Mouse (Mus musculus) cerebellum, adult 8-10 months (tissue): ENCODE data around the gene Cnot1.
A peak's percentile ranks its signal among the peaks of the same experiment; 100 is the strongest.

Experiments
- DNase-seq: peaks from one replicate; pipeline ENCODE4 v3.0.0; 2022

Gene Cnot1

DNA sequence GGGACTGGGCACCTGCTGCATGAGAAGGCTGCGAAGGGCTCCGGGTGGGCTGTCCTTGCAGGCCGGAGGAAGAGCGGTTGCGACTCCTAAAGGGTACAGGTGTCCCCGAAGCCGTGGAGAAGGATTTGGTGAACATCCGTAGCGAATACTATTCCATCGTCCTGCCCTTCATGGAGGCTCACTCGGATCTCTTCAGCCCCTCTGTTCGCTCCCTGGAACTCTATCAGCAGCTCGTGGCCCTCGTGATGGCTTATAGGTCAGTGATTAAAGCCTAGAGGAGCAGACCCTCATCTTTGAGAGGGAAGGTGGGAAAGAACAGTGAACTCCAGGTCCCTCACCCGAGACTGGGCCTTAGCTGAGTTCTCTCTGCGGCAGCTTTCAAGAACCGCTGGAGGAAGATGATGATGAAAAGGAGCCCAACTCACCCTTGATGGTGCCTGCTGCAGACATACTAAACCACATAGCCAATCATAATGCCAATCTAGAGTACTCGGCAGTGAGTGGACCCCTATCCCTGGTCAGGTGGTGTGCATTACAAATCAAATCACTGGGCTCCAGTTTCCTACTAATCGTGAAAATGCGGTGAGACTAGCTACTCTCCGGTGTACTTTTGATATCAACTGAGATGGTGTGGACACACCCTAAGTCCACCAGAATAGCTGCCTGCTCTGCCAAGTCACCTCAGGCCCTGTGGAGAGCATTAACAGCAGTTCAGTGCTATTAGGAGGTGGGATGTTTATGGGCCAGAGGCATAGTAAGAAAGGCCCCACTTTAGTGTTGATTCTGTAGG lies 90.5 kb downstream of the Cnot1 start:
- DNase-seq = no peak

DNA sequence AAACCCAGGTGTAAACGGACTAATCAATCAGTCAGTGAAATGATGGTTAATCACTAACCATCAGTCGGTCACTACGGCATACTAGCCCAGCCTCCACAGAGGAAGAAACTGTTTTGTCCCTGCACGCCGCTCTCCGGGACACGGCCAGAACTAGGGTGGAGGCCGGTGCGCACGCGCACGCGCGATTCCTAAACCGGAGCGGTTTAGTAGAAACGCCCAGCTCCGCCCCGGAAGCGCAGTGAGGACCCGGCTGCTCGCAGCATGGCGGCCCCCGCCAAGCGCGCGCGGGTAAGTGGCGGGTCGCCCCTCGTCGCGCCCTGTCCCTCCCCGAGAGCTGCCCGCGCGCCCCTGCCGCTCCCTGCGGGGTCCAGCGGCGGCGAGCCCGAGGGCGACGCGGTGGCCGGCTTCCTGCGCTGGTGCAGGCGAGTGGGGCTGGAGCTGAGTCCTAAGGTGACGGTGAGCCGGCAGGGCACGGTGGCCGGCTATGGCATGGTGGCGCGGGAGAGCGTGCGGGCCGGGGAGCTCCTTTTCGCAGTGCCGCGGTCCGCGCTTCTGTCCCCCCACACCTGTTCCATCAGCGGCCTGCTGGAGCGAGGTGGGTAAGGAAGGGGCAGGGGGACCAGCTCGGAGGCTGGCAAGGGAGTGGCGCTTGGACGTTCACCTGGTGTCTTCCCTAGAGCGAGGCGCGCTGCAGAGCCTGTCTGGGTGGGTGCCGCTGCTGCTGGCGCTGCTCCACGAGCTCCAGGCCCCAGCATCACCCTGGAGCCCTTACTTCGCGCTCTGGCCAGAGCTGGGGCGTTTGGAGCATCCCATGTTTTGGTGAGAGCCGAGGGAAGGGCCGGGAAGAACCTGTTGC lies 91.4 kb downstream of the Cnot1 start, which contains the start of gene Setd6:
TSS of gene Setd6 (plus strand) at position 206 of the 856 bp plus-strand sequence.
- peak; percentile 78 for DNase-seq

DNA sequence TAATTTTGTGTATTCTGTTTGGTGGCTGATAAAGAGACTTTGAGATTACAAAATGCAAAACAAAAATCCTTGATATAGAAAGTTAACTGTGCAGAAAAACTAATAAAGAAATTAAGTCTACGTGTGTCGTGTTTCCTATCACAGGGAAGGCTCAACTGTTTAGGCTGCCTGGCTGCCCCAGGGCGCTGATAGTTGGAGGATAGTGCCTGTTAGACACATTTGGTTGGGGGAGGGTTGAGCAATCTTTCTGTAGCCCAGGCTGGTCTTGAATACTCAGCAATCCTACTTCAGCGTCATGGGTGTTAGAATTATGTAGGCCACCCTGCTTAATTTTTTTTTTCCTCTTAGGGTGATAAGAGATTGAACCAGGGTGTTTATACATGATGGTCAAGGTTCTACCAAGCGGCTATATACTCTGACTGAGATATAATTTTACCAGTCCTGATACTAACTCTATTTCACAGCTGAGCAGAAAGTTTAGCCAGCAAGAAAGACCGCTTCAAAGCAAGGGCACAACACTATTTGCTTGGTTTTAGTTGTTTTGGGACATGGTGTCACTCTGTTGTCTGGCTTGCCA lies 92.3 kb downstream of the Cnot1 start:
- DNase-seq = no peak

DNA sequence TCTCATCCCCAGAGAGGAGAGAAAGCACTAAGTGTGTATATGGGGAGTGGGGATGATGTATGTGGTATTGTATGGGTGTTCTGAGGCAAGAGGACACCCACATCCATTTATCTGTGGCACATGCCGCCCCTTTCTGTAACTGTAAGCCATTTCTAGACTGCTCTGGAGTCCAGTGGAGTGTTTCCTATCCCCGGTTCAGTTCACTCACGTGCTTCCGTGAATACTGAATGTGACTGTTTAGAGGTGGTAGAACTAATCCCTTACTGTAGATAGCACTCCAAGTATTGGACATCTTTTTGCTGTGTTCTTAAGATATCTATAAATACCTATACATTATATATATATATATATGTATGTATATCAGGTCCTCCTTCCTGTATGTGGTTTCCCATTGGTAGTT lies 92.9 kb downstream of the Cnot1 start:
- DNase-seq = no peak

DNA sequence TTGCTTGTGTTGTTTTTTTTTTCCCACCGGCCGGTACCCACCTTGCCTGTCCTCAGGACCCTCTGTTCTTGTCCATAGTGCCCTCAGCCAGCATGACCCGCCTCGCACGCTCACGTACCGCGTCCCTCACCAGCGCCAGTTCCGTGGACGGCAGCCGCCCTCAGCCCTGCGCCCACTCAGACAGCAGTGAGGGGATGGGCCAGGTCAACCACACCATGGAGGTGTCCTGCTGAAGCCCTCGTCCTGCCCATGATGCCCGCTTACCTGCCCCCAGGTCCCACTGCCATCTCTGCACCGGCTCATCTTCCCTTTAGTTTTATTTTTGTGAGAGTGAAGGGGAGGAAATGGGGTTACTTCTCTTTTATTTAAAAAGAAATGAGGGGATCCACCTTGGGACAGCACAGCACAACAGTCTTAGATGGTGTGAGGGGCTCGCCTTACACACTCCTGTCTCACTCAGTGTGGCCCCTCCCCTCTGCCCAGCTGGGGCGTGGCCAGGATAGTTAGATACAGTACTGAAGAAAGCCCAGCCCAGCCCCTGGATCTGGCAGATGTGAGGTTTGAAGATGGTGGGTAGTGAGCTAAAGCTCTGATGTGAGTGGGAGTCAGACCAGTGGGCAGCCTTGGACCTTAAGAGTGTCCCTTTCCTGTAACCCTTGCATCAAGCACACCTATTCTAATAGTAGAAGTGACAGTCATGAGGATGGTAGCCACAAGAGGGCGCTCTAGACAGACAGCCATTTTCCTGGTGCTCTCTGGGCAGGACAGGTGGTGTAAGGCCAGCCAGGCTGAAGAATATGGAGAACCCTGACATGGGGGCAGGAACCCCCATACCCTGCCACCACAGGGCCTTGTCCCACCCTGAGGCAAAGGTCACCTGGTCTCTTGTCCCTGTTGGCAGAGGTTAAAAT lies 93.9 kb downstream of the Cnot1 start:
- peak; percentile 79 for DNase-seq

DNA sequence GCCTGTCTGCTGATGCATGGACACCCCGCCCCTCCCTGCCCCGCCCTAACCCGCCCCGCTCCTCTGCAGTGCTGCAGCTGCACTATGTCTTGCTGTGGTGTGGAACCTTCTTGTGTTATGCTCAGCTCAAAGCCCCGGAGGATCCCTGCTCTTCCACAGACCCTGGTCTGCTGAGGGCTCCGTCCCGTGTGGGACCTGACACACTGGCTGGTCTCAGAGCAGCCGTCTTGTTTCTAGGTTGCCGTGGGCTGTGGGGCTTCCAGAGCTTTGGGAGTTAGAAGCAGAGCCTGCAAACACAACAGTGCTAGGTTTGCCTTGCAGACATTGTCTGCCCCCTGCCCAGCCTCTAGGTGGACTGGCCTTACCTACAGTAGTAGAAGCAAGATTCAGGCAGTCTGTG lies 94.9 kb downstream of the Cnot1 start:
- no peak for DNase-seq

DNA sequence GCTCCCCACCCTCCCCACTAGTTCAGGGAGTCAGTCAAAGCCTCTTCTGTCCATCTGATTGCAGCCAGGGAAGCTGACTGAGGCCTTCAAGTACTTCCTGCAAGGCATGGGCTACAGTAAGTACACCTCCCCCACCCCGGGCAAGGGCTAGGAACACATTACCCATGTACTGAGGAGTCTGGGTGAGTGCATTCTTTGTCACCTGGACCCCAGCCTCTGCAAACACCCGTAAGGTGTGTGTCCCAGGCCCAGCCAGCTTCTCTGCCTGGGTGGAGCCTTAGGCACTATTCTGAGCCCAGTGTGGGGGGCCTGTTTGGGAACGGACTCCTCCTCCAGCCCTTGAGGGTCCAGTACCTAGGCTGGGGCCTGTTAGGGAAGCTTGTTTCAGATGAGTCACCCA lies 96.2 kb downstream of the Cnot1 start:
- no peak for DNase-seq

DNA sequence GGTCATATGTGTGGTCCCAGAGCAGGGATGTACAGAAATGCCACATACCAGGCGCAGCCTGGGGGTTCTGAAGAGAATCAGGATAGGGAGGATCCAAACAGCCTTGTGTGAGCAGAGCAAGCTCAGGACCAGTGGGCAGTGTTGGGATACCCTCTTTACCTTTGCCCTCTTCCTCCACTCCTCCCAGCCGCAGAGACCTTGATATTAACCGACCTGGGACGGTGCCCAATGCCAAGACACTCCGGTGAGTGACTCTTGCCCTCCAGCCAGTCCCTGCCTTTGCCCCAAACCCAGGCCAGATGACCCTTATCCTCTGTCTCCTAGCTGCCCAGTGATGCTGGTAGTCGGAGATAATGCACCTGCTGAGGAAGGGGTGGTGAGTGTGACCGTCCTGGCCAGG lies 97.7 kb downstream of the Cnot1 start:
- DNase-seq = no peak

DNA sequence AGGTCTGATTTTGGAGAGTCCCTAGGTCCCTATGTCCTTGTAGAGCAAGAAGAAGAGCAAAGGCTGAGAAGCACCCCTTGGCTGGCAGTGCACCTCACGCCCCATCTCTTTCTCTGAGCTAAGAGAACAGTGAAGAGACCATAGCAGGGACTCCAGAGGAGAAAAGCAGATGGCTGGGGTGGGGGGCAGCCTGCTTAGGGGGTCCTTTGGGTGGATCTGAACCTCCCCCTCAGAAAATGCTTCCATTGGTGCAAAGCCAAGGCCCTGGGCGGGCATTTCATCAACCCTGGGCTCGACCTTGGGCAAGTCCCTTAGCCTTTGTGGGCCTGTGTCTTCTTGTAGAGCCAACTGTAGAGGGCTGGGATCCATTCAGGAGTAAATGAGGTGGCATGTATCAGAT lies 102.7 kb downstream of the Cnot1 start:
- no peak for DNase-seq

DNA sequence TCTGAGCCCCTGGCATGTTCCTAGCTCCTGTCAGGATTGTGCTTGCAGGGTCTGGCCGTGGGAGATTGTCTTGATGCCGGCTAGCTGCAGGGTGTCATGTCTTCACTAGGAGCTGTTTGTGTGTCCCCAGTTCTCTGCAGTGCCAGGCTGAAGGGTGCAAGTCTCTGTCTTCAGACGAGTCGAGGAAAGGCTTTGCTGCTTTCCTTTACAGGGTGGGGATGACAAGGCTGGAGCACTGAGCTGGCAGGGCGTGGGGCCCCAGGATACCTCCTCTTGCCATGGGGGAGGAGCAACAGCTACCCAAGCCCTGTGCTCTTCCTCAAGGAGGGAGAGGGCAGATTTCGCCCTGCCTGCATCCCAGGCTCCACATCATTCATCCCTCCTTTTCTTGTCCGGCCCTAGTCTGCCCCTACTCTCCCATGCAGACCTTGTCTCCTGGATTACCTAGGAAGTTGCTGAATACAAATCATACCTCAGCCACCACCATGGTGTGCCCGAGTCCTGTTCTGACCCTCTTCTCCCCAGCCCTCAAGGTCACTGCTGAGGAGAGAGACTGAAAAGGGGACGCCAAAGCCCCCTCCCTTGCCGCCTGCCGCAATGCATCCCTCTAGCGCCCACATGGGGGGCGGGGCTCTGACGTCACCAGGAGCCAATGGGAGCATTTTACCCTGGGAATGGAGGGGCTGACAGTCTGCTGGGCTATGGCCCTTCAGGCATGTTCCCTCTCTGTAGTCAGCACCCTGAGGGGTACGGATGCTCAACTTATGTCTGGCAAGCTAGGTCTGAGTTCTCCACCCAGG lies 103.6 kb downstream of the Cnot1 start:
- DNase-seq = peak; percentile 88

DNA sequence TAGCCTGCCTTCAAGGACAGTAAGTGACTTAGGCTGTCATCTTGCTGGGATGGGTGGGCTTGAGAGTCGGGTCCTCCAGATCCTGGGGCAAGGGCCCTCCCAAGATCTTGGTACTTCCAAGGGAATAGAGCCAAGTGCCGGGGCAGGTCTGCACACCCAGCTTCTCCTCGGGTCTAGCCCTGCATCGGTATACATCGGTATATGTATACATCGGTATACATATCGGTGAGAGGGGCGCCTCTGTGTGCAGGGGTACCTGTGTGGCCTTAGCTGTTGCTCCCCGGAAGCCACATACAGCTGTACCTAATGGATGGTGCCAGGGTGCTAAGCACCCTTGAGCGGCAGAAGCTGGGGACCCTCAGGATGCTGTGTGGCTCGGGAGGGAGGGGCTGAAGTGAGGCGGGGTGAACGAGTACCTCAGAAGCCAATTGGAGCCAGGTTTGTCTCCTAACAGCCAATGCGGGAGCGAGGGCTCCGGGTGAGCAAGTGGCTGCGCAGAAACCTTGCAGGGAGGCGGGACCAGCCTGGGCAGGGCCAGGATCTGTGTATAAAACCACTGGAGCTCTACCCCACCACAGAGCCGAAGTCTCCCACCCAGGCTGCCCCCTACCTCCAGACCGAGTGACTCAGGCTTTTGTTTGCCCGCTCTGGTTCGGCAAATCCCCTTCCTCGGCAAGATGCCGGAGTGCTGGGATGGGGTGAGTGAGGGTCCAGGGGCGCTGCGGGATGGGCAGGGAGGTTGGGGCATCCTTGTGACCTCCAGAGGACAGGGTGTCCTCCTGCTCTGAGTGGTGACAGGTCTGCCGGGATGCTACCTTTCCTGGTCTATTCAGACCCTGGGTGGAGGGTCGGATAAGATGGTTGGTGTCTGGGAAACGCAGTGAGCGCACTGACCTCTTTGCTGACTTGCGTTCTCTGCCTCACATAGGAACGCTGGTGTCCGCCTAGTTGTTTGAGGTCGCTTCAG lies 104.5 kb downstream of the Cnot1 start:
- DNase-seq = peak; percentile 90

DNA sequence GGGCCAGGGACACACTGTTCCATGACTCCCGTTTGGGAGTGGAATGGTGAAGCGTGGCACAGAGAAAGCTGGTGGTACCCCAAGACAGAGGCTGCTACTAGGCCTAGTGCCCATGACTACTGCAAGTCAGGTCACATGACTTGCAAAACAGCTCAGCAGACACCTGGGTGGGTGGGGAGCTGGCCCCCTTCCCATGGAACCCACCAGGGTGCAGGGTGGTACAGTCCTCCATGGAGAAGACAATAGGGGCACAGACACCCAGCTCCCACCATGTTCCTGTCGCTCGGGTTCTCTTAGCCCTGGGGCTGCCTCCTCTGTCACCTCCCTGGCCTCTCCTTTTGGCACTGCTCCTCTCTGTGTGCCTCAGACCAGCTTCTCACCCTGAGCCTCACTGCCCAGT lies 105.5 kb downstream of the Cnot1 start:
- DNase-seq = no peak

DNA sequence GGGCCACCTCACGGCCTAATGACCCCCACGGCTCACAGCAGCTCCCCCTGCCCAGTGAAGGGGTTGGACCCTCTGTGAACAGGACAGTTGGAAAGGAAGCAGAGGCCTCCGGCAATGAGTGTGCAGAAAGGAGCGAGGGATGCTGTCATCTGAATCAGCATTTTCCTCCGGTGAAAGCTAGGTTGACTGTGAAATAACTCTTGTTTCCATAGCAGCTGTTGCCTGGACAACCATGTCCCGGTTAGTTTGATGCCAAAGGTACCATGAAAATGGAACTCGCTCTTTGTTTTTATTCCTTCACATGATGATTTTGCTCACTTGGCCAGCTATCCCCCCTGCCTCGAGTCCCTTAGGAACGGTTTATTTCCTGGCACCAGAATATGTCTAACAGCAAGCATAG lies 107.0 kb downstream of the Cnot1 start:
- no peak for DNase-seq

DNA sequence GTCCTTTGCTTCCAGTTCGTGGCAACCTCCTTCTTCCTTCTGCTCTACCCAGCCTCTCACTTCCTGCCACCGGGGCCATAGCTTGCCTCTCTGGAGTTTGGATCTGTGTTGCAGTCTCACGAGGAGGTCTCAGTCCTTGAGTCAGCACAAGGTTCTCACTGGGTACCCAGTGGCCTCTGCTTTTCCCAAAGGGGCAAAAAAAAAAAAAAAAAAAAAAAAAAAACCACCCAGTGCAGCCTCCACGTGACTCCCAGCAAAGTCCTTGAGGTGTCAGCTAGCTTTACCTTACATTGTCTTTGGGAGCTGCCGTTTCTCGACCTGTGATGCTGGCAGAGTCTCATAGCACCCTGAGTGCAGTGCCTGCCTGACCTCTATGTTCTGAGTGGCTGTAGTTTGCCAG lies 109.1 kb downstream of the Cnot1 start:
- DNase-seq = no peak

DNA sequence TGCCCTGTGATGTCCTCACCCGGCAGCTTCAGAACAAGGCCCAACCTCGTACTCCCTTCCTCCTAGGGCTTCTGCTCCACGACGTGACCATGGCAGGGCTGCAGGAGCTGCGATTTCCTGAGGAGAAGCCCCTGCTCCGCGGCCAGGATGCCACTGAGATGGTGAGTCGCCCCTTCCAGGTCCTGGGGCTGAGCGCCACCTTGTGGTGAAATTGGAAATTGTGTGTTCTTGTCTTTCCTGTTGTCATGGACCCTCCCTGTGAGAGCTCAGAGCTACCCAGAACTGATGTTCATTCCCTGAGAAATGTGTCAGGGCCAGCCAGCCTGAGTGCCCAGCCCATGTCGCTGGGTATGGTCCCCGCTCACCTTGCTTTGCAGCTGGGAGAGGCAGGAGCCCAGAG lies 110.1 kb downstream of the Cnot1 start:
- DNase-seq = peak; percentile 87

DNA sequence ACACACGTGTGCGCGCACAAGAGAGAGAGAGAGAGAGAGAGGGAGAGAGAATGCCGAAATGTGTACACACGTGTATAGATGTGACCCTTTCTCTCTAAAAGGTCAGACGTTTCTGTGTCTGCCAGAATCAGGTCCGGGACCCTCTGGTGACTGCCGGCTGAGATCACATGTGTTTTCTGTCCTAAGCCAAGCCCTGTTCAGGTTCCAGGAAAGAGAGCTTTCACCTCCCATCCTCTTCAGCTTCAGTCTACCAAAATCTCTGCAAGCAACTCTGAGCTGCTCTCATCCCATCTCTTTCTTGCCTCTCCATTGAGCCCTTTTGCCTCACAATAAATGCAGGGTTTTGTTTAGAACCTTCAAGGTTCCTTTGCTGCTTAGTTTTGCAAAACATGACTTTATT lies 110.6 kb downstream of the Cnot1 start:
- no peak for DNase-seq

DNA sequence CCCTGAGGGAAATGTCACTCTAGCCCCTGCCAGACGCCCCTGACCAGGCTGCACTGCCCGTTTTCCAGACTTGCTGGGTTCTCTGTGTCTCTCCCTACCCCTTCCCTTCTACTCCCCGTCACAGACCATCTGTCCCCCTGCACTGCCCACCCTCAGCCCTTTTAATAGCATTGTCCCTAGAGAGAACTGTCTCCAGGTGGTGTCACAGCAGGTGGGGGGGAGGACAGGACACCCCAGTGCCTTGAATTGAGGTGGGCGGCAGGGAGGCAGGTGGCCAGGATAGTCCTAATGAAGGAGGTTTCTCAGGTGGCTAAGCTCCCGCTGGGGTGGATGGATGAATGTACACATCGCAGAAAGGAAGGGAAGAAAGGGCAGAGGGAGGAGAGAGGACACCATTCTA lies 112.6 kb downstream of the Cnot1 start:
- DNase-seq = no peak

DNA sequence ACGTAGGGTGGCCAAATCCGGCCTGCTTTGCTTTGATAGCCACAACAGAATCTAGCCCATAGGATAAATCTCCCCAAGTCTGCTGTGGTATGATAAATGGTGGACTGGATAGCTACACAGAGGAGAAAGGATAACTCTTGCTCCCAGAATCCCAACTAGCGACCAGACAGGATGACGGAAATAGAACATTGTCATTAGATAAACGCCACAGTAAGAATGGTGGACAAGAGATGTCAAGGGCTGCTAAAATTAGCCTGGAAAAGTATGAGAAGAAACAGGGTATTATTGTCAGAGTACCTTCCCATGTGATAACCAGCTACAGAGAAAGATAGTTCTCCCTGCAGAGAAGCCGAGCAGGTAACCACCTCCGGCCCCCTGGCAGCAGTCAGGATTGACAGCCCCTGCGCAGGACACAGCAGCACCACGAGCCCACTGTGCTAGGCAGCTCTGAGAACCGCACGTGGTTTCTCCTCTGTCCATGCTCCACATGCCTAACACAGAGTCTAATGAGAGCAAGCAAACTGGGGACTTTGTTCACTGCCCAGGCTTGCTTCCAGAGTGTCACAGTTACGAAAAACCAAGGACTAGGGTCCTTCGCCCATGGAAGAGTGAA lies 116.2 kb downstream of the Cnot1 start:
- no peak for DNase-seq

DNA sequence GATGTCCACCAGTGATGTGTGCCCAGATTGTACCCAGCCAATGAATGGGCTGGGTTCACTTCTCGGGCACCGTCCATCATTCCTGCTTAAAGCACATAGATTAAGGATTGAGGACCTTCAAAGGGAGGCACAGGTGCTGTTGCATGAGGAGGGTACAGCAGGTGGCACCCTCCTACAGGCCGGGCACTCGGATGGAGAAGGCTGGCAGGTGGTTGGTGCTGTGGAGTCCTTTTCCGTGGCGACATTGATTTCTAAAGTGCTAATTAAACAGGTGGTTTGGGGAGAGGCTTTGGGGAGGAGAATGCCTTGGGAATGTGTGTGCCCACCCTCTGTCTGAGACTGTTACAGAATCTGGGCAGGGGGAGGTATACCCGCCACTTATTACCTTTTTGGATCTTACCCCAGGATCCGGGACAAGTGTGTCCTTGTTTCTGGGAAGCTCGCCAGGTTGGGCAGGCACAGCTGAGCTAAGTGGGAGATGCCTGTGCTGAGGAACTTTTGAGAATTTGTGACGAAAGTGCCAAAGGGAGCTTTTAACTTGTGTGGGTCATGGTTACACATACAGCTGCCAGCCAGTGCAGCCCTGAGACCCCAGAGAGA lies 119.1 kb downstream of the Cnot1 start:
- no peak for DNase-seq
